Mouse (Mus musculus) spleen, adult 12 weeks (tissue): ENCODE results near the gene Ifnl2.

Source experiments
- DNase-seq: peaks from one replicate; pipeline ENCODE4 v3.0.0; 2022; ENCODE audit warnings: low spot score

Gene Ifnl2

DNA sequence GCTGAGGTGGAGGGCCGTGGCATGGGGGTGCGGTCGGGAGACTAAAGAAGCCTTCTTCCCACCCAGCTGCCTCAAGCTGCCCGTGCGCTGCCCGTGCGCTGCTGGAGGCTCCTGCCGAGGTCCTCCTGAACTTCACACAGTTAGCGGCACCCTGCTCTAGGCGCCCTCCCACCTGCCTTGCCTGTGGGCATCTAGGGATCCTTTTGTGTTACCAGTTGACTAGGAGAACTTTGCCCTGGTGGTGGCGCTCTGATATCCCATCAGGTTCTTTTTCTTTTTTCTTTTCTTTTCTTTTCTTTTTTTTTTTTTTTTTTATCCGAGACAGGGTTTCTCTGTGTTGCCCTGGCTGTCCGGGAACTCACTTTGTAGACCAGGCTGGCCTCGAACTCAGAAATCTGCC, 19.4 kb downstream of the Ifnl2 start:
- DNase-seq, result no peak

DNA sequence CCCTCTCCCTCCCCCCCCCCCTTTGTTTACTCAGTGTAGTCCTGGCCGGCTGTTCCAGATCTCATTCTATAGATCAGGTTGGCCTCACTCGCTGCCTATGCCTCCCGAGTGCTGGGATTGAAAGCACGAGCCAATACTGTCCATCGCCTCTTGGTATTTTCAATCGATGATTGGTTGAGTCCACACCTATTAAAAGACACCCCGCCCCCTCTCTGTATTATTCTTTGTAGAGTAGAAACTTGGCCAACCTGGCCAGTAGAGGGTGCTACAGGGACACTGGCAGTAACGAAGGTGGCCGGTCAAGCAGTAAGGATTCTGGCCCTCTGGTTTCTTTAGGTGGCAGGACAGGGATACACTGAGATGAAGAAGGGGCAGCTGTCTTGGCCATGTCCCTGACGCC, 19.8 kb downstream of the Ifnl2 start:
- DNase-seq, result peak; percentile 22

DNA sequence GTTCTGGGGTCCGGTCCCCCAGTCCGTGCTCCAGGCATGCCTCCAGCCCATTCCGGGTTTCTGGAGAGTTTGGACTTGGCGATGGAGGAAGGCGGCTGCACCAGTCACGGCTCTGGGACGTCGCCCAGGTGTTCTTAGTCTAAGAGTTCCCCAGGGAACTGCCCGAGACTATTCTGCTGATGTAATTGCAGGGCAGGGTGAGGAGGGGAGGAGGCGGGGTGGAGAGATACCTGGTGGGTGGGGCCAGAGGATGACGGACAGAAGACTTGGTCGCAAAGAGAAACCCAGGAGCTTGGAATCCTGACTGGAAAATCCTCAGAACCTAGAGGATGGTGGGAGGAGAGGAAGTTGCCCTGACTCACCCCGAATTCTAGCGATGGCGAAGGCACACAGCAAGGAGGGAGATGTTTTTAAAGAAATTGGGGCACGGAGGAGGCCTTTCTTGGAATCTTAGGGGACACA, 22.2 kb downstream of the Ifnl2 start:
- no peak for DNase-seq

DNA sequence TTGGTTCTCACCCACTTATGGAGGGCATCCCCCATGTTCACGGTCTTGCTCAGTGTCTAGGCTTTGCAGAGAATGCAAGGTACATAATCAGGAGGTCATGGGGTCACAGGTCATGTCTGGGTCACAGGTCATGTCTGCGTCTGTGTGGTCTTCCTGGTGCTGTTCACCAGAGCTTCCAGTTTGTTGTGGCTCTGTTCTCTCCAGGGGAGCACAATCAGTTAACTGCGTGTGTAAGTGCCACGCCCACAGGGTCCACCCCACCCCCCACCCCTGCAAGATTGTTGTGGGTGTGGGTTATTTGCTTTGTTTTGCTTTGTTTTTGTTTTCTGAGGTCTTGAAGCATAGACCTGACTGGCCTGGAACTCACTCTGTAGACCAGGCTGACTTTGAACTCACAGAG, 26.1 kb downstream of the Ifnl2 start:
- no peak for DNase-seq

DNA sequence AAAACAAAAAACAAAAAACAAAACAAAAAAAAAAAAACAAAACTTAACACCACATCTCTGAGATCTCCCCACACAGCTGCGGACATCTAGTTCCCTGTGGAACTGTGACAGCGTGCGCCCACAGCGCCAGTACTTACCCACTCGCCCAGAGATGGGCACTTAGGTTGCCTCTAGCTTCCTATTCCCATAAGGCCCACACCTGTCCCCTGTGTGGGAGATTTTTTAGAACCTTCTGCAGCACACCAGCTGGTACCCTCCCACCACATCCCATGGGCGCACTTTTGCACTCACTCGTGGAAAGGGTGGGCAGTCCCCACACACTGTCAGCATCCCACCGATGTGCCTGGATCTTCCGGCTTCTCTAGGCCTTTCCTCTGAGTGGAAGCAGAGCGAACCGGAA, 27.4 kb downstream of the Ifnl2 start:
- no peak for DNase-seq

DNA sequence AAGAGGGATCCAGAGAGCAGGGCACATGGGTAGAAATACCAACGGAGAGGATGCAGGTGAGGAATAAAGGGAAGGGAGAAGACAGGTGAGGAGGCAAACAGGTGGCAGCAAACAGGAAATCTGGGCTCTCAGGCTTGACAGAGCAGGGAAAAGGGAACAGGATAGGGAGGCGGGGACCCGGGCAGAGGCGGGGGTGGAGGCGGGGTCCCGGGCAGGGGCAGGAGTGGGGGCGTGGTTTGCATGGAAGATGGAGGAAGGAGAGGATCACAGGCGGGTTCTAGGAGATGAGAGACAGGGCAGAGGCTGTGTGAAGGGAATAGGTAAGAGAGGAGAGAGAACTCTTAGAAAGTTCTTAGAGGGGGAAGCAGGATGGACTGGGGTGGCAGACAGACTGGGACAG, 31.4 kb downstream of the Ifnl2 start:
- no peak for DNase-seq

DNA sequence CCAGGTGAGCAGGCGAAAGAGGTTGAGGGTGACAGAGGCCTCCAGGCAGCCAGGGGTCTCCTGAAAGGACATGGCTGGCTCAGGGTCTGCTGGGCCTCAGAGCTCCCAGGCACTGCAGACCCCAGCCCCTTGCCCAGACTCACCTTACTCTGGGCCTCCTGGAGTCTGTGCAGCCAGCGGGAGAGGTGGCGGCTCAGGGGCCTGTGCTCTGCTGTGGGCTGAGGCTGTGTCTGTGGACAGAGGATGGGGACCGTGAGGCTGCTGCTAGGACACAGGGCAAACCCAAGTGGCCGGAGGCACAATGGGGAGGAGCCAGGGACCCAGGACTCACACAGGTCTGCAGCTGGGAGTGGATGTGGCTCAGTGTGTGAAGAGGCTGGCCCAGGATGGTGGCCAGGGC, 32.9 kb downstream of the Ifnl2 start:
- no peak for DNase-seq

DNA sequence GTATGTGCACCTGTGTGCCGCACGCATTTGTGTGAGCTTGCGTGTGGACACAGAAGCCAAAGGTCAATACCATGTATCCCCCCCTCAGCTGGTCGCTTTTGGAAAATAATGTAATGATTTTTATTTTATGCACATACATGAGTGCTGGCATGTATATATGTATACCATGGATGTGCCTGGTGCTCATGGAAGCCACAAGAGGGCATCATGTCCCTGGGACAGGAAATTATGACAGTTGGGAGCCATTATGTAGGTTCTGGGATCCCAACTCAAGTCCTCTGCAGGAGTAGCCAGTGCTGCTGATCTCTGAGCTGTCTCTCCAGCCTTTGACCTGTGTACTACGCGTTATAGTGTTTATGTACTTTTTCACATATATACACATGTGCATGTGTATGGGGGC, 34.1 kb downstream of the Ifnl2 start:
- no peak for DNase-seq

DNA sequence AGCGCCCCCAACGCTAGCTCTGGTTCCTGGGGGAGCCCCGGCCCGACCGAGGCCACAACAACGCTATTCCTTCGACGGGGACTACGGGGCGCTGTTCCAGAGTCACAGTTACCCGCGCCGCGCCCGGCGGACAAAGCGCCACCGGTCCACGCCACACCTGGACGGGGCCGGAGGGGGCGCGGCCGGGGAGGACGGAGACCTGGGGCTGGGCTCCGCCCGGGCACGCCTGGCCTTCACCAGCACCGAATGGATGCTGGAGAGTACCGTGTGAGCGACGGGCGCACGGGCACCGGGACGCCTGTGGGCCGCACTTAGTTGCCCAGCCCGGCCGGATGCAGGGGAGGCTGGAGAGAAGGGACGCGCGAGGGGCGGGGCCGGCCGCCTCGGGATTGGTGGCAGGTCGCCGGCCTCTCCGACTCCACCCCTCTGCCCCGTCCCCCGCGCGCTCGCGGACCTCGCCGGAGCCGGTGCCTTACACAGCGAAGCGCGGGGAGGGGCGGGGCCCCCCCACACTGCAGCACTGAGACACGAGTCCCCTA, 43.0 kb downstream of the Ifnl2 start:
- DNase-seq, result no peak

DNA sequence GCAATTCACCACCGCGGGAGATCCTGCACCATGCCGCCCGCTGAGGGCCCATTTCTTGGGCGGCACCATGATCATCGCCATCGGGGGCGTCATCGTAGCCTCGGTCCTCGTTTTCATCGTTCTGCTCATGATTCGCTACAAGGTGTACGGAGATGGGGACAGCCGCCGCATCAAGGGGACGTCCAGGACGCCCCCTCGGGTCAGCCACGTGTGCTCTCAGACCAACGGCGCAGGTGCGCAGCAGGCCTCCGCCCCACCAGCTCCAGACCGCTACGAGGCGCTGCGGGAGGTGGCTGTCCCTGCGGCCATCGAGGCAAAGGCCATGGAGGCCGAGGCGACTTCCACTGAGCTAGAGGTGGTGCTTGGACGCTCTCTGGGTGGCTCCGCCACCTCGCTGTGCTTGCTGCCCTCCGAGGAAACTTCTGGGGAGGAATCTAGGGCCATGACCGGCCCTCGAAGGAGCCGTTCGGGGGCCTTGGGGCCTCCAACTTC, 43.5 kb downstream of the Ifnl2 start:
- DNase-seq, result no peak

DNA sequence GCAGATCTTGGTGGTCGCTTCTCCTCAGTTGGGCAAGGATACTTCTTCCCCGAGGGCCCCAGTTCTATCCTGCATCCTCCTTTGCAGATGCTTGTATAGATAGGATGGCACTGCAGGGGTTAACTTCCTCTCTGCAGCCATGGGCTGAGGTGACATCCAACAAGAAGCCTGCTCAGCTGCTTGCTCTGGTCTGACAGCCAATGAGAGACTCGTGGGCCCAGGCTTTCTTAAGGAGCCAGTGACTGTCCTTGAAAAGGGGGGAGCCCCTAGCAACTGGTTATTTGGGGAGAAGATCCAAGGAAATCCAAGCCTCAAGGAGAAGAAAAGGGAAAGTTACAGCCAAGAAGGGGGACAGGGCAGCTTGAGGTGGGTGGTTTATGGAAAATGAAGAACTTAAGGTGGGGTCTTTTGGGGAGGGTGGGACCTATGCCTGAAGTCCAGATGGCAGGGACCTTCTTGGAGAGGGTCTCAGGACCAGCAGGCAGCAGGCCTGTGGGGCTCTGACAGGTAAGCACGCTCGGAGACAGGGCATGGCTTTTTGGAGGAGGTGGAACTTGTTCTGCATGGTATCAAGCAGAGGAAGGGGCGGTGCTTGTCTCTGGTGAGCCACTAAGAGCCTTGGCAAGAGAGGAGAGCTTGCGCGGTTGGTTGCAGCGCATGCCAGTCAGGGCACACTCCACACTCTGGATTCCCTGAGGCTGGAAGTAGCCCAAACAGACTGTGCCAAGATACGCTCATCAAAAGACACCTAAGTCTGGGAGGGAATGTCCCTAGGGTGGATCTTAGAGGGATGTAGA, 45.6 kb downstream of the Ifnl2 start:
- DNase-seq, result no peak

DNA sequence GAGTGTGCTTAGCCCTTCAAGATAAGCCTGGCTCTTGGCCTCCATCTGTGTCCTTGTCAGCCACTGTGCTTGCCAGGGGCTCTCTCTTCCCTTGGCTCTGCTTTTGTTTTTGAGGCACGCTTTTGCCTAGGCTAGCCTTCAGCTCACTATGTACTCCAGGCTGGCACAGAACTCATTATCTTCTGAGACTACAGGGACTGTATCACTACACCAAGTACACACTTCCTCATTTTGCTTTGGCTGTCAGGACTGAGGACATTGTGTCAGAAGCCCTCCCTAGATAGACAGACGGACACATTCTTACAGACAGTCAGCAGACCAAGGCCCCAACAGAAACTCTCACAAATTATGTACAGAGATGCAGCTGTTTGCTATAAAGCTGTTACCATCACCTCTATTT, 47.5 kb downstream of the Ifnl2 start:
- DNase-seq, result no peak

DNA sequence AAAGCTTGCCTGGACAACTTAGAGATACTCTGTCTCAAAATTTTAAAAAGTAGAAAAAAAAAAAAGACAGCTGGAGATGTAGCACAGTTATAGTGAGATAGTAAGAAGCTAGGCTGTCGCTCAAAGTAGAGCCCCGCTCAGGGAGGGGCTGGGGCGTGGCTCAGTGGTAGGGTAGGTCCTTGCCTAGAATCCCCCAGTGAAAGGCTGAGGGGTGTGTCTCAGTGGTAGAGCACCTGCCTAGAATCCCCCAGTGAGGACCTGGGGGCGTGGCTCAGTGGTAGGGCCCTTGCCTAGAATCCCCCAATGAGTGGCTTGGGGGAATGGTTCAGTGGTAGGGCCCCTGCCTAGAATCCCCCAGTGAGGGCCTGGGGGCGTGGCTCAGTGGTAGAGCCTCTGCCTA, 49.9 kb downstream of the Ifnl2 start:
- no peak for DNase-seq
